Mouse (Mus musculus): ENCODE results near the gene Med12l. TPM values are rescaled to one million over a fixed set of nuclear protein-coding genes. Genes with fewer than 3 reads are reported as not detected.

The Med12l gene
- 10 to 100 TPM; 11.2 to 14.4 TPM for total RNA-seq (2021)
- long read RNA-seq, experiment 1, partial matches to known transcripts = 1 of 3 reads
- long read RNA-seq, experiment 1, other reads (novel, unspliced or antisense) = 2 of 3 reads
- long read RNA-seq, experiment 2, partial matches to known transcripts = 0 of 1 reads
- long read RNA-seq, experiment 2, other reads (novel, unspliced or antisense) = 1 of 1 reads

DNA sequence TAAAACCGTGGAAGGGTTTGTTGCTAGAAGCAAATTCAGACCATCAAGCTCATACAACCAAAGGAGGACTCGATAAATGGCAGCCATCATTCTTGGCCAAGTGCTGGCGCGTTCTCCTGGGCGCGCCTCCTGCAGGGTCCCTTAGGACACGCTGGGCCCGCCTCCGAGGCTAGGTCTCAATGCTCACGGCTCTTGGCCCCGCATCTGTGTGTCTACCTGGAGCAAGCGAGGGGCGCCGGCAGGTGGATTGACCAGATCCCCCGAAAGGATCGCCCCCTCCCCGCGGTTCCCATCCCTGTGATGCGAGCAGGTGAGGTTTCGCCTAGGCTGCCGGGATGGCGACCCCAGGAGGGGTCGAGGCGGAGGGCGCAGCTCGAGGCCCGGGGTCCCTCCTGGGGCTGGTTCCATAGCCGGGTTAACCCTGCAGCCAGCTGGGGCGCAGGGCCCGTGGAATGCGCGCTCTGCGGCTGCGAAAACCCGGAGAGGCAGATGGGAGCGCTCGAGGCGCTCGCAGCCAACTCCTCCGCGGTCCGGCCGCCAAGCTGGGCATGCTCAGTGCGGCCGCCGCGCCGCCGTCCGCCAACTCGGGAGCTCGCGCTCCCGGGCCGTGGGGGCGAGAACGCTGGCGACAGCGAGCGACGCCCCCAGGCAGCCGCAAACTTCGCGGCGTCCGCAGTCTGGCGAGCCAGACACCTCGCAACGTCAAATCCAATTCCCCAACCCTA lies at the start of gene Med12l:
Gene Med12l, plus strand, starts transcription at position 555 of the 725 bp plus-strand sequence.
- peak; percentile 84 for DNase-seq

DNA sequence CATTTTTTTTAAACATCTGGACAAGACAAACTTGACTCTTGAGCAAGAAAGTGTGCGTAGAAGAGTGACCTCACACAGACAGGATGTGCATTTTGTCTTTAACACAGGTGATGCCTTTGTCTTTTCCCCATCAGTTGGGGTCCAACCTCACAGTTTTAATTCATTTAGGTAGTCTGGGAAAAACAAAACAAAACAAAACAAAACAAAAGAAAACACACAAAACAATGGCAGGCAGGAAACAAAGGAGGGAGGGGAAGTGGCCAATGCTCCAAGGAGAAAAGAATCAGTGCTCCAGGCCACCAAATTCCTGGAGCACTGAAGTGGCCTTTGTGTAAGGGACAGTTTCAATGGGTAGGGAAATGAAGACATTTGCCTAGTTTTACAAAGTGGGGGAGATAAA lies 44.5 kb upstream of the Med12l start:
- DNase-seq = no peak

DNA sequence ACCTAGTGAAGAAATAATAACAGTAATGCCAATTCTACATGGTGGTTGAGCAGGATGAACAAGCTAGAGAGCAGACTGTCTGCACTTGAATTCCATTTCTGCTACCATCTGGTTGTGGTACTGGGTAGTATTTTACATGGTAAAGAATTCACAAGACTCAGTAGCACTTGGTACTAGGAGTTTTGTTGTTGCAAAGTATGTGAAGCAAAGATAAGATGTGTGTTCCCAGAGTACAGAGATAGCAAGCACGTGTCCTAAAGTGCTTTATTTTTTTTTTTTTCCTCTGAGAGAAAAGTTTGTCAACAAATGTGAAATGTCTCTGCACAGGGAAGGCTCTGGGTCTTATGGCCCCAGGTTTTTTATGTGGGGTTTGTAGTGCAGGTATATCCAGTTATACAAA lies 28.2 kb upstream of the Med12l start:
- DNase-seq = no peak

DNA sequence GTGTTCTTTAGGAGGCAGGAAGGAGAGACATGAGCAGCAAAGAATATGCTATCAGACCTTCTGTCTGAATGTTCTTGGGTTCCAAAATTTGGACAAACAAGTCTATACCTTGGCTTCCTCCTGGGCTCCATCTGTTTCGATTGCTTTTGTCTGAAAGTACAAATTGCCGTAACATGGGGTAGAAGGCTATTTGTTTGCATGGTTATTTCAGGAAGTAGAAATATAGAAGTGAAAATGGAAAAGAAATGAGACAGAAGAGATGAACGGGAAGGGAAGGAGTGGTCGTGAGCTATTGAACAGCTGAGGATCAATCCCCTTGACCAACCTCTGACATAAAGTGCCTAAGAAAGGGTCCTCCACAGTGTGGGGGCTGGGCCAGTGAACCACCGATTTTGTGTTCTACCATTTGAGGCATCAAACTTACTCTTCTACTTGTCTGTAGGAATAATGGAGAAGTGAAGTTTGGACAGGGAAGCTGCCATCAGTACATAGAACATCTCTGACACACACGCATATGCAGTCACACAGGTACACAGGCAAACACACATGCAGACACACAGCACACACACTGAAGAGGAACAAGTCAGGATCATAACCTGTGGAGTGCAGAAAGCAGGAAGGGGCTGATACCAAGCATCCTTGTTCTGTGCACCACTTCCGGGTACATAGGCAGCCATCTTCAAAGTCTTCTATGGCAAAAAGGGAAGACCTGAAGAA lies 27.6 kb upstream of the Med12l start:
- no peak for DNase-seq

DNA sequence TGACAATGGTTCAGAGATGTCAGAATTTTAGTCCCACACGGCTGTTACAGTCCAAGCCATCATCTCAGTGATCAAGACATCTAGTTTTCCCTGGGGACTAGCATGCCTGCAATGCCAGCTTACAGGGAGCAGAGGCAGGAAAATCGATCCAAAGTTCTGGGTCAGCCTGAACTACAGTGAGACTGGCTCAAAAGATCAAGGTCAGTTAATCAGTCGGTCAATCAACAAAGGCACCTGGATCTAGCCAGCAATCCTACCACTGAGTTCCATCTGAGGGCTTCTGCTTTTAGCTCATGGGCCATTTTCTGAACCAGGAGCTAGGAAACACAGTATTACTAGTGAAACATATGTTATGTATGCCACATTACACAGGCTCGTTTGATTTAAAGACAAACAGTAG lies 25.0 kb upstream of the Med12l start:
- DNase-seq = no peak

DNA sequence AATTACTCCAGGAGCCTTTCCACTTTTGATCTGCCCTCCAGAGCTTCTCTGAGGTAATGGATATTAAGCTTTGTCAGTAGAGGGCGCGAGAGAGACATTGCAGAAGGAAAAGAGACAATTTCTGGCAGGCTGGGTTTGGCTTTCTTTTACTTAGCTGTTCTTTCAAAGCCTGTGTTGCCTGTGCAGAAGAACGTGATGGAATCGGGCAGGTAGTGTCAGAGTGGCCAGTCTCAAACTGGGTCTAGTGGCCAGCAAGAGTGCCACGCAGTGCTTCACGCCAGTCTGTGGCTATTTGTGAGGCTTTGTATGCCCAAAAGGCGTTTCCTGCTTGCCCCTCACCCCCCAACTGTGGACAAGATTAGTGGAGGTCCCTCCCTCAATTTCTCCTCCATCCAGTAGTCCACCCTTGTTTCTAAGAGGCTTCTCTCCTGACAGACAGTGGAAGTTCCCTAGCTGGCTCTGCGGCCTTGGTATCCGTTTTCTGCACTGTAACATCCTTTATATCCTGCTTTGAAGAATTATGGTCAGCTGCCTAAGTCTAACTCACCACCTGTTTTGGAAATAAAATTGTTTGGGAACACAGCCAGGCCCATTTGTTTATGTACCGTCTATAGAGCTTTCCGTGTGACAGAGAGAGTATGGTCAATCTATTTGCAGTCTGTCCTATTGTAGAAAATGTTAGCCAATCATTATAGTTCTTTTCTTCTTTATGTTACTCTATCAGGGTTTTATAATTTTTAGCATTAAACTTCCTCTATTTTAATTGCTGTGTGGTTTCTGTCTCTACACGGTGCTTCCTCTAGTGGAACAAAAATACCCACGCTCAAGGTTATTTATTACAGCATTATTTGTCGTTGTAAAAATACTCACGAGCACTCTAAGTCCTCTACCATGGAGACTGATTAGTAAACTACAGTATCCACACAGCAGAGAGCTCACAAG lies 22.5 kb upstream of the Med12l start:
- DNase-seq = peak; percentile 82

DNA sequence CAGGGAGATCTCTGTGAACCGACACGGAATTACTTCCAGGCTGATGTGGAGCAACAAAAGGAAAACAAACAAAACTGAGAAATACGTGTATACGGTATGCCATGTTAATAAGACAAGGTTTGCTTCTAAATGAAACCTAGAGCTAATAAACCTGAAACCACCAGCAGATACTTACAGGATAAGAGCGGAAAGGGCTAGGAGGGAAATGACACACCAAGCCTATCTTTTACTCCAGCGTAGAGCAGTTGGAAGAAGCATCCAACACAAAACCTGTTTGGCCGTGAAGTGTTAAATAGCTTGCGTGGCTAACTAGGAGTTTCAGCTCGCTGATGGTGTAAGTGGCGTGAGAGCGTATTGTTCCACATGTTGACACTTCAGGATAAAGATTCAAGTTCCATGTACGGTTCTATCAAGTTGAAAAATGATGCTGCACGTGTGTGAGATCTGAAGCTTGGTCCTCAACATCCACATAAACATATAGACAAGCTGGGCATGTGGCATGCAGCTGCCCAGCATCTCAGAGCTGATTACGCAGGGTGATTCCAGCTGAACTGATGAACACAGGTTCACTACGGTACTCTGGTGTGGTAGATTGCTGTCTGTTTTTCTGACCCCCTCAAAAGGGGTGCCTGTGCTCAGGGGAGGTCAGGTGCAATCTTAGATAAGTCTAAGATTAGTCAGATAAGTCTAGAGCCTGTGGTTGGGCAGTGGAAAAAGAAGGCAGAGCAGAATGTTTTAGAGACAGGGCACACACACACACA lies 21.6 kb upstream of the Med12l start:
- DNase-seq = no peak

DNA sequence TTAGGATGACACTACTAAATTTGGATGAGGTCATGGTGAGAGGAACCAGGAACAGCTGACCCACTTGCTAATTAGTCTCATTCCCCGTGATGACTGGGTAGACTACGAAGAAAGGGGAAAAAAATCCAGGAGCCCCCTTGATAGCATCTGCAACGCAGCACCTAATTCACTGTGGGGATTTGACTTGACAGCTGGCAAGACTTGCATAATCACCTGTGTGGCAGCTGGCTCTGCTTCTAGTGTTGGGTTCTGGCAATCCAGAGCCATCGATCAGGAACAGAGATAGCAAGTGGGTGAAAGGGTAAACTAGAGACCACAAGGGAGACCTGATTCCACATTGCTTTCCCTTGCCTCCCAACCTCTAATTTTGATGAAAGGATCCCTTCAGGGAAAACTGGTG lies 19.8 kb upstream of the Med12l start:
- DNase-seq = no peak

DNA sequence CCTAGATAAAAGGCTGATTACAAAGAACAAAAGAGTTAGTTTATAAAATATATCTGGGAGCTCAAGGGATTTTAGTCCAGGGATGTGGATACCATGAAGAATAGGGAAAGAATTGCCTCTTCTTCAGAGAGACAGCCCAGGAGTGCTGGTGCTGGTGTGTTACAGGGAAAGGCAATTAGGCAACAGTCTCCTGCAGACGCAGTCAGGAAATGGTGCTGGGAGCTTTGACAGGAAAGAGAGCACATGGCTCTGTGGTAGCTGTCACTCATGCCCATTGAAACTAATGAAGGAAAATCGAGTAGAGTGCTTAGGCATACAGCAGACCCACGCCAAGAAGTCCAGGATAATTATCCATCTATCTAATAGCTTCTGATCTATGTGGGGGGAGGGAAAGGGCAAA lies 16.3 kb upstream of the Med12l start:
- DNase-seq = no peak

DNA sequence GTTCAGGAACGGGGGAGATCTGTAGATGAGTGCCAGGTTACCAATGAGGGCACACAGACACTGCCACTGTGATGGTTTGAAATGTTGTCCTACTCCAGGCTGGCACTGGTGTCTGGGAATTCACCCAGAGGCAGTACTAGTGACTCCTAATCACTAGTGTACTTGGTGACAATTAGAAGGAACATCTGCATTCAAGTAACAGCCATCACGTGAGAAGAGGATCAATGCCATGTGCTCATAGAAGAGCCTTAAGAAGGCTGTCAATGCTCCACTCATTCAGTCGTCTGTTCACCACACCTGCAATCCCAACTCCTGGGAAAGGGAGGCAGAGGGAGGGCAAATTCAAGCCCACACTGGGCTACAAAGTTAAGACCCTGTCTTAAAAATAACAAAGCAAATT lies 15.1 kb upstream of the Med12l start:
- DNase-seq = no peak

DNA sequence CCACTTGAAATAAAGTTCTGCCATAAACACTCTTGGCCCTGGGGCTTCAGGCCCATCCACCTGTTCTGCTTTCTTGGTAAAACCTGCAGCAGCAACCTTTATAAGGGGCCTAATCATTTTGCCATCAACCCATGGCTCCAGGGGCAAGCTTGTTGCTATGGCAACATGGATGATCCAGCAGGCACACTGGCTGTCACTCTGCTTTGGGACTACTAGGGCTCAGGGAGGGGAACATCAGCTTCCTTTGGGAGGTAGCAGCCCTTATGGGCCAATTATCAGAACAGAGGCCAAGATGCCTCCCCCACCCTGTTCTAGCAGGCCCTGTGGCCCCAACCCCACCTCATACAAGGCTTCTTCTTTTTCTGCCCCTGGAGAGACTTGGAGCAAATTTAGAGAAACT lies 13.5 kb upstream of the Med12l start:
- no peak for DNase-seq

DNA sequence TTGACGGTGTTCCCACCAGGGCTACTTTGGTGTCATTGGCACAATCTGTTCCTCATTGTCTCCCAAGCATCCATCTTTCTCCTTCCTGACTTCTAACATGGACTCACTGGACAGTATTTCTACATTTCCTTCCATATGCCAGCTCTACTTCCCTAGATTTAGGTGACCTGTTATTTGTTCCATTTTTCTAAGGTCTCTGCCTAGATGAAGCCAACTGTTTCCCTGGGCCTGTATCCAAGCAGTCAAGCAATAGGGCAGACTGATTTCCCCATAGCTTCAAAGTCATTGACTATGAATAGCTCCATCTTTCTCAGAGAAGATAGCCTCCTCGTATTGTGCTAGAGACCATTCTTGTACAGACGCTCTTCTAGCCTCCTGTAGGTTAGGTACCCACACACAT lies 12.0 kb upstream of the Med12l start:
- no peak for DNase-seq

DNA sequence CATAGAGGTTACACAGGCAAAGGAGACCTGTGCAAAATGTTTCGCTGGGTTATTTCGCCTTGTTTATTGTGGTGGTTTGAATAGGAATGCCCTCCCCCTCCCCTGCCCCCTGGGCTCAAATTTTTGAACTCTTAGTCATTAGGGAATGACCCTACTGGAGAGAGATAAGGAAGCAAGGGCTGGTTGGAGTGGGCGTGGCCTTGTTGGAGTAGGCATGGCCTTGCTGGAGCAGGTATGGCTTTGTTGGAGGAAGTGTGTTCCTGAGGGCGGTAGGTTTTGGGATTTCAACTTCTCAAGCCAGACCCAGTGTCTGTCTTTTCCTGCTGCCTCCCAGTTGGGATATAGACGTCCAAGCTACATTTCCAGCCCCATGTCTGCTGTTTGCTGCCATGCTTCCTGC lies 1.9 kb upstream of the Med12l start:
- no peak for DNase-seq

DNA sequence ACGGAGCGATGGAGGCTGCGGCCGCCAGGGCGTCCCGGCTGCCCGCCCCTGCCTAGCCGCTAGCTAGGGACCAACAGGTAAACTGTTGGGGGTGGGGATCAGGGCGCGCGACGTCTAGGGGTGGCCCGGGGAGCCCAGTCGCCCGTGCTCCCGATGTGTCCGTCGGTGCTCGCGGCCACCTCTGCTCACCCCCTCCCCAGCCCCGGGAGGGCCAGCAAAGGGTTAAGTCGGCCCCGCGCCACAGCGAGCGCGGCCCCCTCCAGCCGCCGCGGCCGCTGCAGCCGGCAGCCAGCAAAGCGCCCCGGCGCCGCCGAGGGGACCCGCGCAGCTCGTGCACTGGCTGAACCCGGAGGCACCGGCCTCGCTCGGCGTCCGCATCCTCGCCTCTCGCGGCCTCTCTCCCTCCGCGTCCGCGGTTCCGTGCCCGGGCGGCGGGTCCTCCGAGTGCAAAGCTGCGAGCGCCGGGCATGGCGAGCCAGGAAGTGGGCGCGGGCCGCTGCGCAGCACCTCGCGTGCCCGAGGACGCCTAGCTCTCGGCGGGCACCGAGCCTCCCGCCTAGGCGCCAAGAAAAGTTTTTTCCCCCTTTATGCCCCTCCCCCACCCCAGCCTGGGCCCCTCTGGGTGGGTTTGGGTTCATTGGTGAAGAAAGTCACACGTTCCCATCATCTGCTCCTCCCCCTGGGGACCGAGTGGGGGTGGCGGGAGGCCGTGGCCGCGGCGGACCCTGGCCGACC lies 538 bp downstream of the Med12l start:
- peak; percentile 65 for DNase-seq

DNA sequence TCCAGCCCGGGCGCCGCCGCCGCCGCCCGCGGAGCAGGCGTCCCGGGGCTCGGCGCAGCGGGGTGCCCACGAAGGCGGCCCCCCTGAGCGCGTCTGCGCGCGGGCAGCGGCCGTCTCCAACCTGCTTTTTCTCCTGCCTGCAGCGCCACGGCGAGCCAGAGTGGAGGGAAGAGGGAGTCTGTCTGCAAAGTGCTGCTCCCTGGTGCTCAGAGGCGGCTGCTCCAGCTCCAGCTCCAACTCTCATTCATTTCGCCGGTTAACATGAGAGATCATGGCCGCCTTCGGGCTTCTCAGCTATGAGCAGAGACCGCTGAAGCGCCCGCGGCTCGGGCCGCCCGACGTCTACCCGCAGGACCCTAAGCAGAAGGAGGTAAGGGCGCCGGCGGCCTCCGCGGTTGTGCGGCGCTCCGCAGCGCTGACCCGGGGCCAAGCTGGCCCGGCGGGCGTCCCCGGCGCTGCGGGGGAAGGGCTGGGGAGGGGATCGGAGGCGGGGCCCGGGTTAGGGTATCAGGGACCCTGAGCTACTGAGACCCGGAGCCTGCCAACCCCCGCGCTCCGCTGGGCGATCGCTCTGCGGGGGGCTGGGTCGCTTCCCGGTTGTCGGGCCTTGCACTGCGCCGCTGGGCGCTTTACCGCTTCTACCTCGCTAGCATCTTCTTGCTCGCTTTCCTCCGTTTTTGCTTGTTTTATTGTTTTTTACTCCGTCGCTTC lies 1.3 kb downstream of the Med12l start:
- peak; percentile 84 for DNase-seq

DNA sequence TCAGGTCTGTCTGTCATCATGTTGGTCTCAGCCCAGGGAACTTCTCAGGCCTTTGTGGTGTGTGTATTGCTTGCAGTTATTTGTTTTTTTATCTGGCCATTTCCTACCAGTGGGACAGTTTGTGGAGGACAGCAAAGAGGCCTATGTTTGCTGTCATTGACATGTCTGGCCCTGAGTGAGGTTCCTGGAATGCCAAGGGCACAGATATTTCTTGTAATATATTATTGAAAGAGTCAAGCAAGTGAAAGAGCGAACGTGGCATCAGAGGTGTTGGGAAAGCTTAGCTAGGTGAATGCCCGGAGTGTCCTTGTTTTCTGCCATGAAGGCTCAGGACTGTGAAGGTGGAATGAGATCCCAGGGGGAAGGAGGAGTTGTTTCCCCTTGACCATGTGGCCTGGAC lies 4.7 kb downstream of the Med12l start:
- no peak for DNase-seq

DNA sequence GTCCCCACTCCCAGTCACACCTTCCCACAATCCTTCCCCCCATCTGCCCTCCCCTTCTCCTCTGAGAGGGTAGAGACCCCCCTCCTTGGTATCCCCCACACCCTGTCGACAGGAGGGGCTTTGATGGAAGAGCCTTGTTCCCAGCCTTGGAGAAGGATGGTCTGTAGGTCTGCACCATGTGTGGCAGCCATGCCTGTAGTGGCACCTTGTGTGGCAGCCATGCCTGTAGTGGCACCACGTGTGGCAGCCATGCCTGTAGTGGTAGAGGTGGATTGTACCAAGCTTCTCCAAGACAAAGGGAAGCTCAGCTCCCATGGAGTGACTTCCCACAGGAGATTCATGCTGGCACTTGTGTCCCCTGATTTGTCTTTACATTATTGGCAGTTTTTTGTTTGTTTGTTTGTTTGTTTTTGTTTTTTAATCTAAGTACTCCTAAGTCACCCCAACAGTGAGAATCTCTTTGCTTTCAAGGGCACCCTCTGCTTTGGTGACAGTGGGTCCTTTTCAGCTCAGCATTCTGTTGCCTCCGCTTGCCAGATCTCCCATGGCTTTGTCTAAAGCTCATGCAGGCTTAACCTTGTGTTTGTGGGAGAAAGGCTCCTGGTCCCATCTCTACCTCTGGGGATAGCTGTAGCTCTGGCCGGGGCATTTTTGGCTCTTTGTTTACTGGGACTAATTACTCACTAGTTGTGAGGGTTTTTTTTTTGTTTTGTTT lies 10.2 kb downstream of the Med12l start:
- DNase-seq = no peak

DNA sequence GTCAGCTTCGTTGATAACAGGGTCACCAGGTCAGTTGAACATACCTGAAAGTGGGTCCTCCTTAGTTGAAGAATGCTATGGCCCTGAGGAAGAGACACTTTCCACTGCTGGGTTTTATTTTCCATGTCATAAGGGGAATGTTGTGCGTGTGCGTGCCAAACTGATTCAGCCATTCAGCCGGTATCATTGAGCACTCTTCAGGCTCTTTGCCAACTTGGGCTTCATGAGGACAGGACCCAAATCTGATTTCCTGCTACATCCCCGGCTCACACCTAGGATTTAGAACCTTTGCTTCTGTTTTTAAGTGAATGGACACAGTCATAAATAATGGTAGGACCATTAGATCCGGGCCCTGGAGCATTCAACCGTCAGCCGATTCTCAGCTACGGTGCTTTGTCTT lies 10.9 kb downstream of the Med12l start:
- no peak for DNase-seq

DNA sequence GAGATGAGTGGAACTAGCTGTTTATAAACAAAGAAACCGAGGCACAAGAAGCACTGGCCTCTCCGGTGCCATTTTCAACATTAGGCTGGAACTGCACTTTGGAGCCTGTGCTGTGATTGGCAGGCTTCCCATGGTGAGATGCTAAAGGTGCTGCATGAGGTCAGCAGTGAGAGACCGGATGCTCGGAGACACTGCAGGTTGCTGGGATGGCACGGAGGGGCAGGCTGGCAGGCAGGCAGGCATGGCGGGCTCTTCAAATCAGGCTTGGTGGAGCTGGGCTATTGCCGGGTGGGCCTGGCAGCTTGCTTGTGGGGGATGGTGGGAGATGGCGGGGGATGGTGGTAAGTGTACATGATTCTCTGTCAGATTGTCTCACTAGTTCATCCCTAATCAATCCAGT lies 15.6 kb downstream of the Med12l start:
- DNase-seq = no peak

DNA sequence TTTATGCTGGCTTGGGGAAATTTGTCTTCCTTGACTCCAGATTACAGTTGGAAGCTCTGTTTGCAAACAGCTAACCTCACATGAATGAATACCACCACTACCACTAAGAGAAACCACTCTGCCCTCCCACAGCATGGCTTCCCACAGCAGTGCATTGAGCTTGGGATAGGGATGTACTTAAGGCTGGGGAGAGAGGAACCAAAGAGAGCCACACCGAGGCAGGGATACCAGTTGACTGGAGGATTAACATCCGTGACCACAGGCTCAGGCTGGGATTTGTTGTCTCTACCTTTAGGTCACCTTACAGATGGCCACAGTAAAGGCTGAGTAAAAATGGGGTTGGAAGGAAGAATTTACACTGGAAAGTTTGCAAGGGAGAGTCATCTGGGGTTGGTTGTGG lies 16.6 kb downstream of the Med12l start:
- DNase-seq = no peak
